Mouse (Mus musculus) midbrain, embryonic 15.5 days (tissue): ENCODE measurements at regions not wholly inside any gene's neighbourhood (a gene's known extent, or its start where the extent isn't known, plus 50 kb on each side); places are given as distances from the start of the nearest gene placed in this dataset.

Experiments used
- ATAC-seq: fragments of 200-750 bp; cut with Nextera tagmentation; replicated peaks from 2 replicates; pipeline ENCODE4 v1.8.0; 2017; ENCODE audit warnings: moderate TSS enrichment
- H3K27ac ChIP-seq: fragments of 300-500 bp; sonication (generic); 2 replicates; pipeline ENCODE4 v1.5.1; 2015; ENCODE audit warnings: mild to moderate bottlenecking, inconsistent platforms
- H3K27me3 ChIP-seq: fragments of 300-500 bp; sonication (generic); replicated peaks from 2 replicates; pipeline ENCODE4 v1.6.1; 2015; ENCODE audit warnings: inconsistent platforms
- H3K36me3 ChIP-seq: fragments of 300-500 bp; sonication (generic); replicated peaks from 2 replicates; pipeline ENCODE4 v1.6.1; 2015; ENCODE audit warnings: inconsistent platforms
- H3K4me1 ChIP-seq: fragments of 300-500 bp; sonication (generic); 2 replicates; pipeline ENCODE4 v1.6.1; 2015; ENCODE audit warnings: inconsistent platforms
- H3K4me2 ChIP-seq: fragments of 300-500 bp; sonication (generic); 2 replicates; pipeline ENCODE4 v1.6.1; 2015; ENCODE audit warnings: inconsistent platforms, mild to moderate bottlenecking, moderate library complexity
- H3K4me3 ChIP-seq: fragments of 300-500 bp; sonication (generic); 2 replicates; pipeline ENCODE4 v1.5.1; 2015; ENCODE audit warnings: mild to moderate bottlenecking, inconsistent platforms
- H3K9ac ChIP-seq: fragments of 300-500 bp; sonication (generic); 2 replicates; pipeline ENCODE4 v1.6.1; 2015; ENCODE audit warnings: mild to moderate bottlenecking, inconsistent platforms
- H3K9me3 ChIP-seq: fragments of 300-500 bp; sonication (generic); 2 replicates; pipeline ENCODE4 v1.6.1; 2016; ENCODE audit warnings: inconsistent platforms
- WGBS: fragments of 180-500 bp; shearing (Covaris S2); methylation state at CpG from one replicate; pipeline ENCODE4 v1.1.7; 2015; ENCODE audit warnings: mixed read lengths; 5-methylcytosine and 5-hydroxymethylcytosine counted together

GRCm38 (mm10) chrX:66469442-66470311 lies 165.7 kb upstream of the 4930447F04Rik start:
- 76% methylated on average over 7 of the region's 7 CpGs for WGBS
- Histone ChIP-seq H3K4me2 (no peak overlapping the region), H3K27me3 (no peaks in the 10 kb centered on the region), H3K4me1 (no peaks in the 10 kb centered on the region), H3K27ac (no peak overlapping the region), H3K9me3 (no peaks in the 10 kb centered on the region), H3K36me3 (no peaks in the 10 kb centered on the region), H3K4me3 (no peak overlapping the region), H3K9ac (no peak overlapping the region)
- ATAC-seq = no peak

- Histone ChIP-seq H3K4me2 (no peak overlapping the region), H3K27ac (no peak overlapping the region), H3K27me3 (no peaks in the 10 kb centered on the region), H3K9me3 (no peaks in the 10 kb centered on the region), H3K9ac (no peak overlapping the region), H3K4me3 (no peak overlapping the region), H3K36me3 (no peaks in the 10 kb centered on the region), H3K4me1 (no peaks in the 10 kb centered on the region)
- WGBS = 58% methylated on average over 3 of the region's 3 CpGs
- peak; percentile 78 for ATAC-seq
Measured at GRCm38 (mm10) chrX:66464985-66465384, 161.0 kb upstream of the 4930447F04Rik start.

GRCm38 (mm10) chrX:66461459-66462001 lies 157.5 kb upstream of the 4930447F04Rik start:
- Histone ChIP-seq H3K27me3 (no peaks in the 10 kb centered on the region), H3K9ac (no peak overlapping the region), H3K4me2 (no peak overlapping the region), H3K27ac (no peak overlapping the region), H3K36me3 (no peaks in the 10 kb centered on the region), H3K4me1 (no peaks in the 10 kb centered on the region), H3K4me3 (no peak overlapping the region), H3K9me3 (no peaks in the 10 kb centered on the region)
- ATAC-seq = no peak
- WGBS = 70% methylated on average over 3 of the region's 3 CpGs
